Mouse (Mus musculus) WW6 (cell line): ENCODE measurements around the gene Lhfp.
"Not testable (repeated sequence)": the region's sequence is repeated elsewhere in the genome, so short reads cannot be mapped to it uniquely, and the experiment has no call there.

Experiments
- DNase-seq: peaks from one replicate; pipeline ENCODE4 v3.0.0-alpha.2; 2013; ENCODE audit warnings: low read depth, low spot score

The Lhfp gene

DNA sequence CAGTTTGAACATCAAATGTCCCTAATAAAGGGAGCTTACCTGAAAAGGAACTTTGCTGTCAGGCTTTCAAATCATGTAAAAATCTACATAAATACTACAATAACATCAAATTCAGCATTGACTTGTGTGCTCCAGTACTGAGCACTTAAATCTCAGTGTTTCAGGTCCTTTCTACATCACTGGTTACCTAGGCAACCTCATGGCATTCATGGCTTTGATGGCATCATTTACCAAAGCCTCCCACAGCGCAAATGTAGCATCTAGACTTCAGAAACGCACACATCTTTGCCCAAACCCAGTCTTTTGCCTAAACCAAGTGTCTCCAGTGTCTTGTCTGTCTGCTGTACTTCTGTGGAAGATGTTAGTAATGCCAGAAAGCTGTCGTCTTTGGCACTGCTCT lies 225.7 kb downstream of the Lhfp start:
- no peak for DNase-seq

DNA sequence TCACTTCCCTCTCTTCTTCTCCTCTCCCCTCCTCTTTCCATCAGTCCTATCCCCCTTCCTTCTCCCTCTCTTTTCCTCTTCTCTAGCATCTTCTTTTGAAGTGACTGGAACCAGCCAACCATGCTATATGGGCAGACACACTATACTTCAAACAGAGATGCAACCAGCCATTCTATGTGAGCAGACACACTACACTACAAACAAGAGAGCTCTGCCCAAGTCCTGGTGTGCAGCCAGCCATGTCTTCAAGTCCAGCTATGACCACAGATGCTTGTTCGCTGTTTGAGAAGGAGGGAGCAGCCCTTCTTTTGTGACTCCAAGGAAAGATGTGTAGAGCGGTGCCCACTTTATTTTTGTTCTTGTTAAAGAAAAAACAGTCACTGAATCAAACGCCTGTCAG lies 231.9 kb downstream of the Lhfp start:
- no peak for DNase-seq

DNA sequence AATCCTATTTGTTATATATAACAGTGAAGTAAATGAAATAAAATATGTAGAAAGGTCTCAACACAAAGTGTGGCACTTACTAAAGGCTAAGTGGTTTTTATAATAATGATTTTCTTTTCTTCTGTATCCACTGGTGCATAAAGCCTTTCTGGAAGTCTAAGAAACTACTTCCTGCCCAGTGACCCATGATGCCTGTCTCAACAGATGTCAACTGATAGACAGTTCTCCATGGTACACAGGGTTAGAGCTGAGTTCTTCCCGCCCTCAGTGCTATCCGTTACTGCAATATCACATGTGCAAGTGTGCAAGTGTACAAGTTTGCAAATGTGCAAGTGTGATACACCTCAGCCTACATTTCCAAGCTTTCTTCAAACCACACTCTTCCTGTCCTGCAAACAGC lies 236.7 kb downstream of the Lhfp start:
- no peak for DNase-seq

DNA sequence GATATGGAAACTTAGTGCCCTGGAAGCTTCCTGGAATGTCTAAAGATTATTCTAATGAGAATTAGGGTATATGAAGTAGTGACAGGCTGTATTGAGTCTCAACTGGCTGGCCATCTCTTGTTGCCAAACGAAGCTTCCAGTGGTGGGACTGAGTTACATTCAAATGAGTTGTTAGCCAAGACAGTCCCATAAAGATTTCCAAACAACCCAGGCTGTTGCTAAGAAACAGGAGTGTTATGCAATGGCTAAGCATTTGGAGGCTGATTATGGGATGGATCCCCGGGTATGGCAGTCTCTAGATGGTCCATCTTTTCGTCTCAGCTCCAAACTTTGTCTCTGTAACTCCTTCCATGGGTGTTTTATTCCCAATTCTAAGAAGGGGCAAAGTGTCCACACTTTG lies 240.7 kb downstream of the Lhfp start:
- not testable (repeated sequence) for DNase-seq

DNA sequence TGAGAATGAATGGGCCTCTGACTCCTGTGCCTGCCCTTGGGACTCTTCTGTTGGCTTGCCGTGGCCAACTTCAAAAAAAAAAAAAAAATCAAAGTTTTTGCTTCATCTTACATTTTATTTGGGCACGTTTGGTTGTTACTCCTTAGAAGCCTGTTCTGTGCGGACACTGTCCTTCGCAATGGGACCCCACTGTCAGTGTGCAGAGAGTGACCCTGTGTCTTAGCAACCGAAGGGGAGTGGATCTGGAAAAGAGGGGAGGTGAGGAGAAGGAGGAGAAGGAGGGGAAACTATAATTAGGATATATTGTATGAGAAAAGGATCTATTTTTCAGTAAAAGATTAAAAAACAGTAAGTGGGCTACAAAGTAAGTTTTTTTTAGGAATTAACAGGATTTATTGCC lies 242.7 kb downstream of the Lhfp start:
- no peak for DNase-seq

DNA sequence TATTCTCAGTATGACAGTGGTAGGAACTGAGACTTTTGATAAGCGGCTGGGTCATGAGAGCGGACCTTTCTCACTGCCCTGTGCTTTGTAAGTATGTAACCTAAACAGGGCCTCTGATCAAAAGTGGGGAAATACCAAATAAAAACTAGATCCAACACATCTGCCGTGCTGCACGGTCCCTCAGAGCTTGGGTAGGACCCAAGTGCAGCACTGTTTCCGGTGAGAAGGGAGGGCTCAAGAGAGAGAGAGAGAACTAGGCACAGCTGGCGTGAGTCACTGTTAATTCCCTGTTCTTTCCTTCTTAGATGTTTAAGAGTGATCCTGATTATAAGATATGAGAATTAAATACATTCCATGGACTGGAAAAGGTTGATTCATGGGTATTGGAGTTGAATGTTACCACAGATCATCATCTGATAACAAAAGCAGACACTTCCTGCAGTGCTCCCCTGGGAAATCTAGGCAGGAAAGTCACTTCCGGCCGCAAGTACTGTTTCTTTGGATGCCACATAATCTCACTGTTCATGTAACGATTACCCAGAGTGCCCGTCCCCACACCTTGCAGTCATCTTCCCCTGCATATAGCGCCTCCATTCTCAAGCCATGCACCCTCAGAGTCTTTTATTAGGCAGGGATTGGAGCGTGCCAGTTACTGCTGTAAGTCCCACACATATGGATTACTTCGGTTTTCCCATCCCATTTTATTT lies 243.3 kb downstream of the Lhfp start:
- no peak for DNase-seq

DNA sequence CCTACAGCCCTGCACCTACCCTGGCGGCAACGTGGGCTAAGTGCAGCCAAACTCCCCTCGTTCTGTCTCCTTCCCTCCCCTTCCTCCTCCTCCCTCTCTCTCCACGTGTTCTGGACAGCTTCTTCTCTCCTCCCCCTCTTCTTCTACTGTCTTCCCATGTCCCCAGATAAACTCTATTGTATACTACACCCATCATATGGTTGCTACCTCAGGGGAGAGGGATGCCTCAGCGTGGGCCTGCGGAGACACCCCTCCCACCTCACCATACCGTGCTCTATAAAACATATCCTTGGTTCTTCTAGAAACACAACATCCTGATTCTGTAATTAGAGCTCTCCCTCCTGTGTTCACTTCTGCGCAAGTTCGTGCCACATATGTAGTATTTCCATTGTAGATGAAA lies 247.3 kb downstream of the Lhfp start:
- DNase-seq = no peak

DNA sequence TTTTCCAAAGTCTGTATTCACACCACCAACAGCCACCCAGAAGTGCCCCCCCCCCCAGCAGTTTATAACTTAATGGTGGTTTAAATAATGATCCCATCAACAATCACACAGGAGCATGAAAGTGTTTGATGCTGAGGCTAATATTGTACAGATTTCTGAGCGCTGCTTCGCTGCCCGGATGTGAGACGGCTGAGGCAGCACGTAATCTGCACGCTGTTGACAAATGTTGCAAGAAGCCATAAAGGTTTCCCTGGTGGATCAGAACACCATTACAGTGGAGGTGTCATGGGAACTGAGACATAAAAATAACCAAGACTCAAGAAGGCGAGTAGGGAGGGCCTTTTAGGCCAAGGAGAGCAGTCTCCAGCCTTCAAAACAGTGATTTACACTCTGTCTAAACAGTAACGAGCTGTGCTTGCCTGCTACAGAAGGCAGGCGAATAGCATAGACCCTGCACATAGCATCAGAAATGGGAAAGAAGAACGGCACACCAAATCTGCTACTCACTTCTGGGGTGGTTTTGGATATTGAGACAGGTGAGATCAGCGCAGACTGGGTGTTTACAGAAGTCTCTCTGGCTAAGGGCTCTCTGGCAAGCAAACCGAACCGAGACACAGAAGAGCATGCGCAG lies 248.4 kb downstream of the Lhfp start:
- DNase-seq = no peak

DNA sequence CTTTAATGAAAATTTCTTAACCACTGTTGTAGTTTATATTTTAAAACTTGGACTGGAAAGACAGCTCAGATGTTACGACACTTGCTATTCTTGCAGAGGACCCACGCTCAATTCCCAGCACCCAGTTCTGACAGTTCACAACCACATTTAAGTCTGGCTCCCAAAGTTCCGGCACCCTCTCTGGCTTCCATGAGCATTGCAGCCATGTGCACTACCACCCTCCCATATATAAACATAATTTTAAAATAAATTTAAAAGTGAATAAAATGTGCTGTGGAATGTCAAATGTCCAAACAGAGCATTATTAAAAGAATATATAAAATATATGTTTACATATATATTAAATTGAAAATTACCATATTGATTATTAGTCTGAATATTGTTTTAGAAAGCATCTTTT lies 249.9 kb downstream of the Lhfp start:
- DNase-seq = no peak

DNA sequence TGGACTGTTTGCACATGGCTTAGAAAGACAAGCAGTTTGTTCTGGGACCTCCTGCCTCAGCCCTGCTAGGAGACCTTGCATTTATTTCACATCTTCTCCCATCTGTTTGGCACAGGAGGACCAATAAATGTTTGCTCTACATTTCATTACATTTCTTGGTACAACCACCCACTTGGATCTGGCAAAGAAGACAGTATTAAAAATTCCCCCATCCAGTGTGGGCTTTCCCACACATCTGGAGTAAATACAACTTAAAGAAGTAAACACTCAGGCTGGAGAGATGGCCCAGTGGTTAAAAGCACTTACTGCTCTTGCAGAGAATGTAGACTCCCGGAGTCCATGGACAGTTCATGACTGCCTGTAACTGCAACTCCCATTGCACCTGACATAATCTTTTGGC lies 250.6 kb downstream of the Lhfp start:
- DNase-seq = no peak

DNA sequence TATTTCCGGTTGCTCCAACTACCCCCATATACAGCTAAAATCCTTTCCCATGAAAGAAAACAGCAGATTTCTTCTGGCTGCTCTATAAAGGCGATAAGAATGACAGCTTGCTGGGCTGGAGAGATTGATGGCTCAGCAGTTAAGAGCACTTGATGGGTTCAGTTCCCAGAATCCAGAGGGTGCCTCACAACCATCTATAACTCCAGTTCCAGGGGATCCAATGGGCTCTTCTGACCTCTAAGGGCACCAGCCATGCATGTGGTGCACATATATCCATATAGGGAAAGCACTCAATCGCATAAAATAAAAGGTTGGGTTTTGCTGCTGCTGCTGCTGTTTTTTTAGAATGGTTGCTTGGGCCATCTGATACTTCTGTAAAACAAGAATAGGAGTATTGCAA lies 251.1 kb downstream of the Lhfp start:
- DNase-seq = no peak

DNA sequence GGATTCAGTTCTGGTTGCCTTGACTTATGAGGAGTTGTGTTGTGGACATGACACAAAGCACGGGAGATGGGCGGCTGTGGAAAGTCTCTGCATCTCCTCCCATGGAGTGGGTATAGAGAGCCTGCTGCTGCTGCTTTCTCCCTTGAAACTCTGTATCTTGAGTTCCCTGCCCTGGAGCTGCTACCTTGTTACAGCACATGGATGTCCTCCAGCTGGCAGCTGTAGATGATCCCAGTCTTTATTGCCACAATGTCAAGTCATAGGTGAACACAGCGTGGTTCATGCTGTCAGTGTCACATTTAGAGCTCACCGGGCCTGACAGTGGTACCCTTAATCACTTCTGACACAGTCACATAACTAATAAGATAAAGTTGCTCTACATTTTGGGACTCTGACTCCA lies 251.7 kb downstream of the Lhfp start:
- DNase-seq = no peak

DNA sequence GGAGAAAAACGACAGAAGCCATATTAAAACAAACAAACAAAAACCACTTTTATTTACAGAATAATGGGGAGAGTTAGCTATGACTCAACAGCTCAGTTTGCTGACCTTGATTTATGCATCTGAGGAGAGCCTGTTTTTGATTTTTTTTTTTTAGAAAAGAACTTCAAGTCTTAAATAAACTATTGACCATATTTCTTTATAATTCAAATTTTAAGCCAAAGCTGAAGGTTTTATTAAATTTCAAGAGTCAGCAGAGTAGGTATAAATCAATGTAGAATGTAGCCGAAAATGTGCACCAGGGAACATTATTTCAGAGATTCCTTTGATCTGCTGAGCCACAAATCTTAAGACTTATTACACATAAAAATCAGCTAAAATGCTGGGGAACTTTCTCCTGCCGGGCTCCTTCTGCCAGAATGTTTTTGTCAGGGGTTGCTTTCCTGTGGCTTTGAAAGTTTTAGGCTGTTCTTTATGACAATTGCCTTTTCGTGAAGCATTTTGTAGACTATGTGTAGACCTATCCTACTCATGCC lies 252.6 kb downstream of the Lhfp start:
- no peak for DNase-seq

DNA sequence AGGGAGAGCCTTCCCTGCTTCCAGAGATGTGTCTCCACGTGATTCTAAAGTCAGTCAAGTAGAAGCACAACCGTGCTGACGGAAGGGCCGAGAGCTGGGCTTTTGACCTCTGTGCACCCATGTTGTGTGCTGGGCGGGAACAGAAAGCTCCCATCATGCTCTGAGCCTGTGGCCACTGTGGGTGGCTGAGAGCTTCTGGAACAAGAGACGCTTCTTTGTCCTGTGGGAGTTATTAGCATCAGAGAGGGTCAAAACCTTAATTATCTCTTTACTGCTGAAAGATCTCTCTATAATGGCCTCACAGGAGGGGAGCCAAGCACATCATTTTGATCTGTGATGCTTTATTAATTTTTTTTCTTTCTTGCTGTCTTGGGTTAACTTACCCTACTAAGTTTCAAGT lies 253.5 kb downstream of the Lhfp start:
- DNase-seq = no peak

DNA sequence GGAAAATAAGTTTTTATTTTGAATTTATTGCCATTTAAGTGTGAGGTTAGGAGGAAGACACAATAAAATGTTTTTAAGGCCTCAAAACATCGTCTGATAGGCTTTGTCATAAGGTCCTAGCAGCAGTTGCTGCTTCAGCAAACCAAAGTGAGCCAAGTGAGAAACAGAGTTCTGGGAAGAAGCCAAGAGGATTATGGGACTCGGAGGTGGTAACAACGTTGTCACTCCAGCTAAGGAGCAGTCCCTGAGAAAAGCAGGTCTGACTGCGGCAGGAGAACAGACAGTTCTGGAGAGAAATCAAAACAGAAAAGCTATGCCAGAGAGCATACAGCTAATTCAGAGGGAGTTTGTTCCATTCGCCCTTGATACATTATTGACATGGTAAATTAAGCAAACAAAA lies 260.5 kb downstream of the Lhfp start:
- DNase-seq = no peak

DNA sequence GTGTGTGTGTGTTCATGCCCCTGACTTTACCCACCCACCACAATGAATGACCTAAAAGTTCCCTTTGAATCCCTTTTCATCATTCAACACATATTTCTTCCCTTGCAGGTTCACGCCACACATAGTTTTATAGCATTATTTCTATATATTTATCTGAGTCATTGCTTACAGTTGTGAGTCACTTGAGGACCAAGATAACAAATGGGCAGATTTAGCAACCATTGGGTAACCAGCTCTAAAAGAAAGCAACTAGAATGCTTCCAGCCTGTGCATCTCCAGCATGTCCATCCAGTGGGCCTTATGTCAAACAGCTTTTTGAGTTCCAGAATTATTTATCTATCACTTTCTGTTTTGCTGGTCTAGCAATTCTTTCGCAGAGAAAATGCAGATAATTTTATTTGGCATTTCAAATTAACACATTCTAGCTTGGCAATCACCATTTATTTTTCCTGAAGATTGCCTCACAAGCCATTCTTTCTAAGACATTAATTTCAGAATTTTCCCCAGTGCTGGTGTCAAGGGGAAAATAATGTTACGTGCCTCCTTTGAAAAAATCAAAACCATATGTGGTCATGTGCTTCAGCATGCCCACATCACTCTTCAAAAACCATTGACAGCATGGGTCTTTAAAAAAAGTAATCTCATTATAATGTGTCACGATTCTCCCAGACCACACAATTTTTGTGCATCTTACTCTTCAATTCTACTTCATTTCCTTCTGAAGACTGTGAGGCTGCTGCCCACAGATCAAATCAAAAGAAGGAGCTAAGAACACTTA lies 263.0 kb downstream of the Lhfp start:
- no peak for DNase-seq

DNA sequence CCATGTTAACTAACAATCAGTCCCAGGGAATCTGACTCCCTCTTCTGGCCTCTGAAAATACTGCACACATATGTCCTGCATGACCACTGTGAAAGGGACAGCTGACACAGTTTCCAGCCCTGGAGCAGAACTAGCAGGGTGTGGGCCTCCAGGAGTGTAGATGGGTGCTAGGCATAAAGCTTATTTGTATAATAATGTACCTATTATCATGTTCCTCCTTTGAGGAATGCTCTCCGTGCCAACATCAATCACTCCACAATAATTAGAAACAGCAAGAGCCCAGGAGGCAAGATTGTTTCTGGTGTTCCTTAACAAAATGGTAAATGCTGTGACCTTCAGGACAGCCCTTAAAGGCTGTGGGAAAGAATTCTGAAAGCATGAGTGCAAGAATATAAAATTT lies 264.5 kb downstream of the Lhfp start:
- no peak for DNase-seq

DNA sequence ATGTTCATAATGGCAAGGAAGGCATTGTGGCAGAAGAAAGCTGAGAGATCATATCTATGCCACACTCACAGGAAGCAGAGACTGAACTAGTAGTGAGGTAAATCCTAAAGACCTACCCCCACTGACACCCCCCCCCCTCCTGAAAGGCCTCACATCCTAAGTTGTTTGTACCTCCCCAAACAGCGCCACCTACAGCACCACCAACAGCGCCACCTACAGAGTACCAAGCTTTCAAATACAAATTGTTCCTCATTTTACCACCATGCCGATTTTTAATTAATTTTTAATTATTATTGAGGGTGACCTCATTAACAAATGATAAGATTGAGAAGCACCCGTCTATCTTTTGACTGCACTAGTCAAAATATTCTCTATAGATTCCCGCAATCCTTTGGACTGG lies 267.3 kb downstream of the Lhfp start:
- DNase-seq = no peak

DNA sequence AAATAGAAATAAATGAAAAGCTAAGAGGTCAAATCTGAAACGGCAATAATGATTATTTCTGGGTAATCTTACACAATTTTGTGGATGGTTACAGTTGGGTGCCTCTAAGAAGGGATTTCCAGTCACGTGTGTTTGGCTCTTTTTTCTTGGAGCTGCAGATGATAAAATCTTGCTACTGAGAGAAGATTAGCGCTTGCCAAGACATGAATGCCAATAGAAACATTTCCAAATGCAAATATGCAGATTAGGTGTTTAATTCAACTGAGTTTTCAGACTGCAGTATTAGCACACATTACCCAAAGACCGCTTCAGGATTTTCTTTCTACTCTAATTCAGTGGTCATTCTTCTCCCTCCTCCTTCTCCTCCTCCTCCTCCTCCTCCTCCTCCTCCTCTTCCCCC lies 268.8 kb downstream of the Lhfp start:
- no peak for DNase-seq

DNA sequence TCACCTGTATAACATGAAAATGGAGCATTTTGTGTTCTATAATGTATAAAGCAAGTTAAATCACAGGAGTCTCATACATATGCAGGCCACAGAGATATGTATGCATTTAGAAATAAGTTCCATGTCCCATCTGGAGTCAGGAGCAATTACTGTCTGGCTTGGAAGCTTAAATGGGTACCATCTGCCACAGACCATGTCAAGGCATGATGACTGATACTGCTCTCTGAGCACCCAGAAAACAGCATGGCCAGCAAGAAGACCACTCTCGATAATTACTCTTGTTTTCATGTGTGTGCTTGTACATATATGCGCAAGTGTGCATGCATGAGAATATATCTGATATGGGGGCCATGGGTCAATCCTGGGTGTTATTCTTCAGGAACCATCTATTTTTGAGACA lies 269.3 kb downstream of the Lhfp start:
- no peak for DNase-seq
